Mouse (Mus musculus) kidney, adult 18-20 months (tissue): ENCODE results near the gene Trim41.
"Not testable (repeated sequence)": the region's sequence is repeated elsewhere in the genome, so short reads cannot be mapped to it uniquely, and the experiment has no call there.

ENCODE experiments used
- DNase-seq: peaks from one replicate; pipeline ENCODE4 v3.0.0; 2021

Trim41 gene

DNA sequence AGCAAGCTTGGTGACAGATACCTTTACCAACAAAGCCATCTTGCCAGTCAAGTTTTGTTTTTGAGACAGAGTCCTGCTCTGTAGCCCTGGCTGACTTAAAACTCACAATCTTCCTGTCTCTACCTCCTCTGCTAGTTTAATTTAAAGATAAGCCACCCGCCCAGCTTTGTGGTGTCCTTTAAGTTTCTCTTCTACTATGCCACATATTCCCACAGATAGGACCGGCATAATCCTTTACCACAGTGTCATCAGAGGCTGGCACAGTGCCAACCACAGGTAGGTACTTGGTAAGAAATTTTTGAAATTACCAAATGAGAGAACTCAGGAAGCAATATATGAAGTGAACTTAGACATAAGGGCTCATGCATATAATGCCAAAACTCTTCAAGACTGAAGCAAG is 7.0 kb downstream of the Trim41 start:
- DNase-seq = no peak

DNA sequence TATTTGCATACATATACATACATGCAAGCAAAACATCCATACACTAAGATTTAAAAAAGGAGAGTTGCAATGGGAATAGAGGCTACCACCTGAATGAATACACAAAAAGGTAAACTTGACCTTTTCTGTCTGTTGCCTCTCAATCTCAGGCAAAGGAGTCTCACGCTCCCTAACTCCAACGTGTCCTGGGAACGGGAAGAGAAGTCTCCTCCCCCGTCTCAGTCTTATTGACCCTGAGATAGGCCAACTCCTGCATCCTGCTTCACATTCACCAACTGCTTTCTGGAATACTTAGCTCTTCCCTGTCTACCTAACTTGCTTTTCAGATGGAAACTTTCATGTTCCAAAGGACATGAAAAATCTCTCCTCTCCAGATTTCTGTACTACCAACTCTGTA is 7.7 kb downstream of the Trim41 start:
- no peak for DNase-seq

DNA sequence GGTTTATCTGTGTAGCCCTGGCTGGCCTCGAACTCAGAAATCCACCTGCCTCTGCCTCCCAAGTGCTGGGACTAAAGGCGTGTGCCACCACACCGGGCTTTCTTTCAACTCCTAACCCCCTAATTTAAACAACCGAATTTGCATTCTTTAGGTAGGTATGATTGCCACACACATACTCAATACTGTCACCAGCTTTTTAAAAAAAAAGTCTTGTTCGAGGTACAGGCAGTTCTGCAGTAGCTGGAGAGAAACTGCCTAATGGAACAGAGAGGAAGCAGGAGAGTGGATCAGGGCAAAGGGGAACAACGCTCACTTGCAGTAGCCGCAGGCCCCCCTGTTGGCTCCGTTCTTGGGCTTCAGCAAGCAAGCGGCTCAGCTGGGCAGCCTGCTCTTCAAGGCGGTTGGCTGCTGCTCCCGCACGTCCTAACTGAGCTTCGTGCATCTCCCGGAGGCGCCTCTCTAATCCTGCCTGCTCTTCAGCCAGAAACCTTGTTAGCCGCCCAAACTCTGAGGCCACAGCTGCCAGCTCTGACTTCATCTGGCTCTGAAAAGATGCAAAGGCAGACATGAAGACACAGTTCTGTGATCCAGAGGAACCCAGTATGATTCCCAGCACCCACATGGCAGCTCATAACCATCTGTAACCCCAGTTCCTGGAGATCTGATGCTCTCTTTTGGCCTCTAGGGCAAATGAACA is 8.3 kb downstream of the Trim41 start:
- no peak for DNase-seq

DNA sequence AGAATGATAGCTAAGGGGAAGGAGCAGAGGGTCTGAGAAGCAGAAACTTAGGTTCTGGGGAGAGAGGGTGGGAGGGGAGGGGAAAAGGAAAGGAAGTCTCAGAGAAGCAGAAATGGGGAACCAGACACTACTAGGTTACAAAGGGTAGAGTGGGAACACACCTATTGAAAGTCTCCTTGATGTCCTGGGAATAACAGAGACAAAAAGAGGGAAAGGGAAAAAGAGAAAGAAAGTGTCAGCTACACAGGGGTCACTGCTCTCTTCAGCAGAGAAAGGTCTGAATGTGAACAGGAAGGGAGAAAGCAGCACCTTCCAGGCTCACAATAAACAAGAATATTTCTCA is 8.9 kb downstream of the Trim41 start:
- DNase-seq = no peak

DNA sequence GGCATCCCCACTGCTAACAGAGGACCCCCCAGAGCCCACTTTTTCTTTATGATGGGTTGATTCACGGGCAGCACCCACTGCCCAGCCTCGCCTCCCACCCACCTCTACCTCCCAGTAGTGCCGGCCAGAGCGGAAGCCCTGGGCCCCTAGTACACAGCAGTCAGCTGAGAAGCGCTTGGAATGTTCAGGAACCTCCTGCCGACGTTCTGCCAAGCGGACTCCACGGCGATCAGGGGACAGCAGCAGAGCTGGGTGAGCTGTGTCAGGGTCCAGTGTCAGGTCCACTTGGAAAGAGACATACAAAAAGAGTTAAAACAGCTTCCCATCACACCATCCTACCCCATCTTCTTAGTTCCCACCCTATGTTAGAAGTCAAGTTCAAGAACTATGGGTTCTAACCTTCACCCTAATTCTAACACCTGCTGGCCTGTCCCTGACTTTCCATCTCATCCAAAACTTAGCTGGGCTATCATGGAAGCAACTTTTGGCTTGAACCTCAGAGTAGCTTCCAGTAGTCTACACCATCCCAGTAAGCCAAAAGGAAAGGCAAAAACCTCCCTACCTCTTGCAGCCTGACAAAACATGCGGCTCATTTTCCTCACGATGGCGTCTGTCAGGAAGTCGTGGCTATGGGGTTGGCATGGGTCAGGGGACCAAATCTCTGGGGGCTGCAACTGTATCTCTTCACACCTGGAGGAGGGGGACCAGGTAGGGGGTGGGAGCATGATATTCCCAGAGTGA is 9.4 kb downstream of the Trim41 start:
- no peak for DNase-seq

DNA sequence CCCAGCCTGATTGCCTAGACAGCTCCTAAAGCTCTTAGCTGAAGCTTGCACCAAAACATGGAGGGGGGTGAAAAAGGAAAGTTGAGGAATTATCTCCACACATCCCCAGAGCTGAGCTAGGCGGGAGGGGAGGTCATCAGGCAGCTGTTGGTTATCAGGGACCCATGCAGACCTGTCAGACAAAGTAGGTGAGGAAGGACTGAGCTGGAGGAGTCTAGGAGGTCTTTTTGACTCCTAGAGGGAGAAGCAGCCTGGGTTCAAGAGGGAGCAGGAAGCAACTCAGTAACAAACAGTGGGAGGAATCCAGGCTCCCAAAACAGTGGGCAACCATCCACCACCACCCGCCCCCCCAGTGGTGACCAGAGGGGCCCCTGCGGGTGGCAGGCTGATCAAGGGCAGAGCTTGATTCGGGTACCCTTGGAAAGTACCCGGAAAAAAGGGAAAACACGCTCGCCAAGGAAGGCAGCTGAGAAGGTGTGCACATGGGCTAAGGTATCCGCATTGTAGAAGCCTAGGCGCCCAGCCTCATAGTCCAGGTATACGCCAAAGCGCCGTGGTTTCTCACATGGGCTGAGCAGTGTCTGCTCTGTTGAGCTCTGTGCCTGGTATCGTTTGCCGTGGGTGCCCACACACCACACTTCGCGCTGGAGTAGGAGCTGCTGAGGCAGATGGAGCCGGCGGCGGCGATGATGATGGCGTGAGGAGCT is 10.1 kb downstream of the Trim41 start:
- DNase-seq = no peak

DNA sequence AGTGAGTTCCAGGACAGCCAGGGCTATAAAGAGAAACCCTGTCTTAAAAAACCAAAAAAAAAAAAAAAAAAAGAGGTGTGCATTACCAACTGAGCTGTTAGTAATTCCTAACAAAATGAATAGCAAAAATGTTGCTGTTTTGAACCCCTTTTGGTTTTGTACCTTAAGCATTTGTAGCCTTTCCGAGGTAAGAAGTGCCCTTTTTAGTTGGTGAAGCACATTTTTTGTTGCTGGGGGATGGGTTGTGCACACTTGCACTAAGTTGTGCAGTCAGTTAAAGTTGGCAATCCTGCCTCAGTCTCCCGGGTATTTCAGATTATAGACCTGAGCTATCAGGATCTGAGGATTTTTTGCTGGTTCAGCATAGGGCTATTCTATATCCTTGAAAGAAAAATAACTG is 12.2 kb downstream of the Trim41 start:
- no peak for DNase-seq

DNA sequence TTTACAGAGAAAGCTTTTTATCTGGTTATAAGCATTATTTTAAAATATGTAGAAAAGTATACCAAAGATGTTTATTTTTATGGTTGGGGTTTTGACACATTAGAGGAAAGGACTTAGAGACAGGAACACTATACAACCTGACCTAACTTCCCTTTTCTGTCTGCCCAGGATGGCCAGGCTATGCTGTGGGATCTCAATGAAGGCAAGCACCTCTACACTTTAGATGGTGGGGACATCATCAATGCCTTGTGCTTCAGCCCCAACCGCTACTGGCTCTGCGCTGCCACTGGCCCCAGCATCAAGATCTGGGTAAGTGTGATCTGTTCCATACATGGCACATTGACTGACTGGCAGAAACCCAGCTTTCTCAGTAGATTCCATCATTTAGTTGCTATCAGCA is 13.2 kb downstream of the Trim41 start:
- DNase-seq = no peak

DNA sequence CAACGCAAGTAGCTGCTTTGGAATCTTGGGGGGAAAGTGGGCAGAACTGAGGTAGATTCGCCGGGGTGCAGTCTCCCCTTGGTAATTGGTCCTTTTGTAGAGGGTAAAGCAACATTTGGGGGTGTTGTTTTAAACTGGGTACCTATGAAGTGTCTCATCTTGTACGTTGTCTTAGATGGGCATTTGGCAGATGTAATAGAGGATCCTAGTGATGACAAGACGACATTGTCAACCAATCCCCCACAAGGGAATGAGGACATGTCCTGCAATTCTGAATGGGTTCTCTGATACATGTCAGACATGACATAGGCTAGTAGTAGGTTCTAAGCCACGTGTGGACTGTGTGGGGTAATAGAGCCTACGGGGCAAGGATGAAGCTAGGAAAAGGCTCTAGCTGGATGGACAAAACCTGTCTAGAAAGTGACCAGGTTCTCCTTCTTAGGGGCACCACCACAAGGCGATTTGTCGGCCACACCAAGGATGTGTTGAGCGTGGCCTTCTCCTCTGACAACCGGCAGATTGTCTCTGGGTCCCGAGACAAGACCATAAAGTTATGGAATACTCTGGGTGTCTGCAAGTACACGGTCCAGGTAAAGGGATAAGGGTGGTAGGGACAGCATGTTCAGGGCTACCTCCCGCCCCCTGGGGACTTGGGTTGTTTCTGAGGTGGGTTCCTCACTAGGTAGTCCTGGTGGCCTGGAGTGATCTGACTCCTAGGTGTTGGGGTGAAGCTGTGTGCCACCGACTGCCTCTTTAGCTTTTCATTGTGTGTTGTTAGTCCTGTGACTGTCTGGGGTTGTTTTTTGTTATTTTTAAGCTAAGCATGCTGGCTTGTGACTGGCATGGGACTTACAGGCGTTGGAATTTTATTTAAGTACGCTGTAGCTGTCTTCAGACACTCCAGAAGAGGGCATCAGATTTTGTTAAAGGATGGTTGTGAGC is 15.1 kb downstream of the Trim41 start:
- DNase-seq = no peak

DNA sequence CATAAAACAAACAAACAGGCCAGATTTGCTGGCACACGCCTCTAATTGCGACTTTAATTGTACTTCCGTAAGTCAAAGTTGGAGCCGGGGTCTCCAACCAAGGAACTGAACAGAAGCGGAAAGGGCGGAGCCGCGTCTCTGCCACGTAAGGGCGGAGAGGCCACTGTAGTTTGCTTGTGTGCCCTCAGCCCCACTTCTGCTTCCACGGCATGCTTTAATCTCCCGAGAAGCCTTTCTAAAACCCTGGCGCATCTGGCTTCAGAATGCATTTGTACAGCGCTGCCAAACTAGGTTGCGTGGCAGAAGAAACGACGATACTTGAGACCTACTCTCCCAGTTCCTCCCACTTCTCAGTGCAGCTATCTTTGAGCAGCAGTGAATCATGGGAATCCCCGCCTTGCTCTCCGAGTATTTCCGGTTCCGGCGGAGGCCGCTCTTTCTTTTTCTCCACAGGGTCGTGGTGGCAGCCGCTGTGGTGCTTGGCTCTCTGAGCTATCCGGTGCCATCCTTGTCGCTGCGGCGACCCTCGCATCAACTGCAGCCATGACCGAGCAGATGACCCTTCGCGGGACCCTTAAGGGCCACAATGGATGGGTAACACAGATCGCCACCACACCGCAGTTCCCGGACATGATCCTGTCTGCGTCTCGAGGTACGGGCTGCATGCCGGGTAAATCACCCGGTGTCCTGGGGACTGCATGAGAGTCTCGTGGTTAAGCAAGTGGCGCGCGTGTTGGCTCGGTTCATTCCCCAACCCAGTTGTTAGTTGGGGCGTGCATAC is 17.0 kb downstream of the Trim41 start, which contains the start of gene Rack1:
TSS of gene Rack1 (plus strand) at position 412 of the 781 bp plus-strand sequence.
- DNase-seq = peak; percentile 93

DNA sequence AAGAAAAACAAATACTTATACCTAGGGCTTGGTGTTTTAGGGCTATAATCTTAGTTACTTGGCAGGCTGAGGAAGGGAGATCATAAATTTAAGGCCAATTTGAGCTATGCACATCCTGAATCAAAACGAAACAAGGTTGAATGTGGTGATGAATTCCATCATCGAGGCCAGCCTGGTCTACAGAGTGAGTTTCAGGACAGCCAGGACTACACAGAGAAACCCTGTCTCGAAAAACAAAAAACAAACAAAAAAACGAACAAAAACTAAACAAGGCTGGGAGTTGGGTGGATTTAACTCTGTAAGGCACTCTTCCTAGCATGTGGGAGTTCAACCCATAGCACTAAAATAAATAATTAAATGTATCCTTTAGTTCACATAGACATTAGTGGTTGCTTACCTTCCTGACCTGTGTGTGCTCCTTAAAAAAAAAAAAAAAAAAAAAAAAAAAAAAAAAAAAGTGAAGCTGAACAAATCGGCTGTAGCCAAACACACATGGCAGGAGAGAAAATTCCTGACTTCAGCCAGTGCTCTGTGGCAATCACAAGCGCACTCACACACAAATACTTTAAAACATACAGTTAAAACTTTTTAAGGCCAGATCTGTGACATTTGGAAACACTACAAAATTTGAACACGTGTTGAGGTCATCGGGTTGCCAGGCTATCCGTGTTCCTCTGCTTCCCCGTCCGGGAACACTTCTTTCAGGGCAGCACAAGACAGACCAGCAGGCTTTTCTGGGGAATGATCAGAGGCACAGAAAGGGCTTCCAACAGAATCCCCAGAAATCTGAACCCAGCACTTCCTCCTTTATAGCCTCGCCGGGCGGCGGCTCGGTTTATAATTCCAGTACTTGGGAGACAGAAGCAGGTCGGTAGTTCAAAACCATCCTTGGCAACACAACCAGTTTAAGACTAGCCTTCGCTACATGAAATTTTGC is 17.9 kb downstream of the Trim41 start:
- no peak for DNase-seq

DNA sequence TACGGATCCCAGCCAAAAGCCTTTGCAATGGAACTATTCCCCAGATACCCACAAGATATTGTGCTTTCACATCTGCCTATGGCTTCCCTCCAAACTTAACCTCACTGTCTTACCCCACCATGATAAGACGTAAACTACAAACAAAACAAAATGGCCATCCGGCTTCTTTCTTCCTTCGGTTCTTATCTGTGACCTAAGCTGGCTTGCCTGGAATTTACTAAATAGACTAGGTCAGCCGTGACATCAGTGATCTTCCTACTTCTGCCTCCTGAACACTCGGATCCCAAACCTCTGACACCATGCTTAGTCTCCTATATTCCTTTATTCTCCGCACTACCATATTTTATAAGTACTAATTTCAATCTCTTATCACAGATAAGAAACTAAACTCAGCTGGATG is 18.8 kb downstream of the Trim41 start:
- no peak for DNase-seq

DNA sequence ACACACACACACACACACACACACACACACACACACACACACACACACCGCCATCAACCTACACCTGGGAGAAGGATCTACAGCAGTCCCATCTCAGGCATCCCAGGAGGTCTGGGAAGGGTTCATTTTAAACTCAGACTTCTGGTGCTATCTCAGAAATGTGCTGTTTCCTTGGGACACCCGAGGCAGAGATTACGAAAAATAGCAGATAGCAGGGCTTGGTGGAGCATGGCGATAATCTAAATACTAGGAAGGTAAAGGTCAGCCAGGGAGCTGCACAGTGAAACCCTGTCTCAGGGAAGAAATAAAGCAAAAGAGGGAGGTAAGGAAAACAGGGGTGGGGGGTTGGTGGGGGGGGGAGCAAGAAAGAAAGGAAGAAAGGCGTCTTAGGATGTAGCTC is 19.9 kb downstream of the Trim41 start:
- DNase-seq = no peak

DNA sequence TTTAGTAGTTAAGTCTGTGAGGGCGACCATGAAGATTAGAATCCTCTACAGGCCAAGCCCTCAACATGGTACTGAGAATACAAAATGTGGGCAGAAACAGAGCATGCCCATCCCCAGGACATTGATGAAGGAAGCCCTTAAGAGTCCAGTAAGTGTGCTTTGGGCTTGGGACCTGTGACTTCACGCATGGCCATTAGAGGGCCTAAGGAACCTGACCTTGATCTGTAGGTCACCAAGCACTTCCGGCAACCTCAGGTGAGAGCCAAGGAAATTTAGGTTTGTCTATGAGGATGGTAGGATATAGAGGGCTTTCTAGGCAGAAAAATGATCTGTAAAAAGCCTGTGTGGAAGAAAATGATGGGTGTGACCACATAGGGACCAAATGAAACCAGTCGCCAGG is 20.9 kb downstream of the Trim41 start:
- DNase-seq = no peak

DNA sequence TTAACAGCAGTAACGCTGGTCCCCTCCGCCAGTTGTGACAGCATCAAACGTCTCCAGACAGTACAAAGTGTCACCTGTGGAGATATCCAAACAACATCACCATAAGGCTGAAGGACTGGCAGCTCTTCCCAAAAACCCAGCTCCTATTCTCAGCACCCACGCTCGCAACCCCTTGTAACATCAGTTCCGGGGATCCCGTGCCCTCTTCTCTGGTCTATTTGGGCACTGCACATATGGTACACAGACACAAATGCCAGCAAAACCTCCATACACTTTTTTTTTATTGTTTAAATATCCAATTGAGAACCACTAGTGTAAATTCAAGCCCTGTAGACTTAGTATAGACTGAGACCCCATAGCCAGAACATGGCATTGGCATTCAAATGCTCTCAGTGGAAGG is 21.9 kb downstream of the Trim41 start:
- no peak for DNase-seq

DNA sequence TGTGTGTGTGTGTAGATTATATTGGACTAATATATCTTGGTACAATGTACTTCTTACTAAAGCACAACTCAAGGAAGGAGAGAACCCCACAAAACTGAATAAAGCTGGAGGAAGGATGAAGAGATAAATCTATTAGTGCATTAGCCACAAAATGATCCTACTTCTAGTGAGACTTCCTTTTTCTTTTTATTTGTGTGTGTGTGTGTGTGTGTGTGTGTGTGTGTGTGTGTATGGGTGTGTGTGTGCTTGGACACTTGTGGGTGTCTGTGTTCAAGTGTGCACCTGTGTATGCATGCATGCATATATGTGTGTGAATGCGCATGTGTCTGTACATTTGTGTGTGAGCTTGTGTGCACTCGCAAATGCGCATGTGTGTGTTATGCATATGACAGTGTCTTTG is 24.0 kb downstream of the Trim41 start:
- DNase-seq = no peak

DNA sequence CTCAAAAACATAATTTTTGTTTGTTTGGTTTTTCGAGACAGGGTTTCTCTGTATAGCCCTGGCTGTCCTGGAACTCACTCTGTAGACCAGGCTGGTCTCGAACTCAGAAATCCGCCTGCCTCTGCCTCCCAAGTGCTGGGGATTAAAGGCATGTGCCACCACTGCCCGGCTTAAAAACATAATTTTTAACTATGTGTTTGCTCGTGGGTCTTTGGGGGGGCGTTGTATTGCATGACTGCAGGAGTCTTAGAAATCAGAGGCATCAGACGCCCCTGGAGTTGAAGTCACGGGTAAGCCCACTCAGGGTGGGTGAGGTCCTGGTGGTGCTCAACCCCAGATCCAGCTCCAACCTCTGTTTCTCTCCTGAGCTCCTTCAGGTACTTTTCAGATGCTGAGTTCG is 25.3 kb downstream of the Trim41 start:
- DNase-seq = not testable (repeated sequence)

DNA sequence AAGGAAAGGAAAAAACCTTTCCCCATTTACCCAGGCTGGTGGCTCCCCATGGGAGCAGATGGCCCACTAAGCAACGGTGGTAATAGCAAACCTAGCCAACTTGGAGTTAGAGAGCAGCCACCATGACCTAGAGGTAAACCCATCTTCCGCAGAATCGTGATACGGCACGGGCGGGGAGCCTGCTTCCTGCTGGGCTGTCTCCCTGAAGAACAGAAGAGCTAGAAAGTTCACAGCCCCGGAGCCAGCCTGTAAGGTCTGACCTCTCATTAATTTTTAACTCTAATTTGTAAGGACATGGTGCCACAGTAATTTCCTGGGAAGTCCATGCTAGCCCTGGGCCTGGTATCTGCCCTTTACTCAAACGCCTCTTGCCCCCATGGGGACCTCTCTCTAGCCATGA is 26.2 kb downstream of the Trim41 start:
- DNase-seq = peak; percentile 50

DNA sequence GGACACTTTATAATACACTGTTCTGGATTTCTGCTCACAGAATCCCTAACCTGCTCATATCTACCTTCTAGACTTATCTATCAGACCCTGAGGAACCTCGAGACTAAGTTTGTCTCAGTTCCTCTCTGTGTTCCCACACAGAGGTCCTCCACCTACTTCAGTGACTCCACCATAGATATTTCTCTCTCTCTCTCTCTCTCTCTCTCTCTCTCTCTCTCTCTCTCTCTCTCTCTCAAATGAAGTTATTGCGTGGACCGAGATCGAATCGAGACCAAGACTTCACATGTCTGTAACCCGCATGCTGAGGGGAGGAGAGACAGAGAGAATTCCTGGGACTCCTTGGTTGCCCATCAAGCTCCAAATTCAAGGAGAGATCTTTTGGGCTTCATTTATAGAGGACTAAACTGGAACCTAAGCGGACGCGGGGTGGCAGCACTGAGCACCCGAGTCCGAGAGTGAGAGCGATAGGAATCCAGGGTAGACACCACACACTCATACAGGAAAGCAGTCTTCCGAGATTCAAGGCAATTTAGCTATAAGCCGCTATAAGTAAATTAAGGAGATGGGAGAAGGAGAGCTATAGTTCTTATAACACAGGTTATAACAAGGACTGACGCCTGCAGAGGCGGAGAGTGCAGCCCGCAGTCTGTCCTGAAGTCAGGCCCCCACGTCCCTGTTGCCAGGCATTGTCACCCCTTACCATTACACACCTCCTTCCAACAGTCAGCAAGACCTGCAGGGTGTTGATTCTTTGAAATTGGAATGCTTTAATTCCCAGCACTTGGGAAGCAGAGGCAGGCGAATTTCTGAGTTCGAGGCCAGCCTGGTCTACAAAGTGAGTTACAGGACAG is 27.0 kb downstream of the Trim41 start:
- DNase-seq = peak; percentile 93

DNA sequence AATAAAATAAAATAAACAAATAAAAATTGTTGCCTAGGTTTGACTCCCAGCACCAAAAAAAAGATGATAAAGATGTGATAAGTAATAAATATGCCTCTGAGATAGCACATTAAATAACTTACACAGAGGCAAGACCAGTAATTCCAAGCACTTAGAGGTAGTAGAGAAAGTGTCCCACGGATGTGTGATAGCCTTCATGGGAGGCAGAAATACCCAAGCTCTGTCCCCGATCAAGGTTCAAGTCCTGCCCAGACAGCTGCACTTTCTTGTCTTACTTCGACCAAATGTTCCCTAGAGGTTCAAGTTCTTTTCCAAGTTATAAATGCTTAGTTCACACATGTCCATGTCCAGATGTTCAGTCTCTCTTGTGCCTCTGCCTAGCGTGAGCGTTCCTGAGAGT is 27.9 kb downstream of the Trim41 start:
- no peak for DNase-seq
